Mouse (Mus musculus) C2C12 (cell line): ENCODE data around the gene Zfp318. TPM values are rescaled to one million over a fixed set of nuclear protein-coding genes. Genes with fewer than 3 reads are reported as not detected.

Experiments
- H3K27me3 ChIP-seq: one replicate; pipeline ENCODE4 v1.6.1; 2011; ENCODE audit not compliant: control insufficient read depth, insufficient read depth, insufficient read length
- H3K36me3 ChIP-seq: one replicate; pipeline ENCODE4 v1.6.1; 2011; ENCODE audit not compliant: control insufficient read depth, insufficient read depth
- H3K4me3 ChIP-seq: one replicate; pipeline ENCODE4 v1.5.1; 2011; ENCODE audit warnings: mild to moderate bottlenecking, control low read depth; ENCODE audit not compliant: poor library complexity, insufficient read depth, severe bottlenecking
- H3K79me2 ChIP-seq: one replicate; pipeline ENCODE4 v1.6.1; 2011; ENCODE audit not compliant: control insufficient read depth, insufficient read depth
- H3K79me3 ChIP-seq: one replicate; pipeline ENCODE4 v1.6.1; 2011; ENCODE audit warnings: low read depth, control low read depth
- H3ac ChIP-seq: one replicate; pipeline ENCODE3; 2011; ENCODE audit warnings: low read depth; ENCODE audit not compliant: control insufficient read depth, insufficient read length
- CEBPB ChIP-seq: IDR thresholded peaks from one replicate; pipeline ENCODE4 v1.6.1; 2011; ENCODE audit warnings: low read depth, mild to moderate bottlenecking, control low read depth, moderate library complexity
- CTCF ChIP-seq: IDR thresholded peaks from one replicate; pipeline ENCODE4 v1.5.1; 2011; ENCODE audit not compliant: control insufficient read depth, insufficient read depth, insufficient read length
- FOSL1 ChIP-seq: IDR thresholded peaks from one replicate; pipeline ENCODE4 v1.8.0; 2011; ENCODE audit warnings: mild to moderate bottlenecking, low read length; ENCODE audit not compliant: poor library complexity, insufficient read depth, severe bottlenecking
- MAX ChIP-seq: IDR thresholded peaks from one replicate; pipeline ENCODE4 v1.6.1; 2011; ENCODE audit warnings: mild to moderate bottlenecking, control low read depth
- MYOD1 ChIP-seq: IDR thresholded peaks from one replicate; pipeline ENCODE4 v1.6.1; 2011; ENCODE audit warnings: low read depth; ENCODE audit not compliant: control insufficient read depth, insufficient read length
- MYOG ChIP-seq: IDR thresholded peaks from one replicate; pipeline ENCODE4 v1.6.1; 2011; ENCODE audit not compliant: control insufficient read depth, insufficient read length; ENCODE audit errors: extremely low read depth
- USF1 ChIP-seq: IDR thresholded peaks from one replicate; pipeline ENCODE4 v1.6.1; 2011; ENCODE audit warnings: low read depth, mild to moderate bottlenecking, control low read depth, moderate library complexity
- polyA plus RNA-seq: library from polyadenylated mRNA; unstranded; fragments of >200 nt; fragmentation: generic; extraction: Trizol; gene quantifications from one replicate; pipeline ENCODE4 v1.2.1, GENCODE M21; 2012; ENCODE audit warnings: missing spikeins

Zfp318 gene
- polyA plus RNA-seq, 1 experiment, result 3.4 TPM

- Histone ChIP-seq H3K27me3 (no peaks in the 10 kb centered on the region), H3K4me3 (no peak overlapping the region), H3K36me3 (no peaks in the 10 kb centered on the region), H3K79me3 (no peaks in the 10 kb centered on the region), H3K79me2 (no peaks in the 10 kb centered on the region), H3ac (no peak overlapping the region)
- no peak for TF ChIP-seq MYOG
These were observed 36.2 kb downstream of the Zfp318 start for GRCm38 (mm10) chr17:46419717-46420116.

- H3K27me3 ChIP-seq, result peaks cover 17% of the 10 kb centered on the region
- H3ac ChIP-seq, result no peak overlapping the region
- no peaks in the 10 kb centered on the region for H3K79me2 ChIP-seq
- H3K36me3 ChIP-seq, result no peaks in the 10 kb centered on the region
- H3K79me3 ChIP-seq, result no peaks in the 10 kb centered on the region
- H3K4me3 ChIP-seq, result no peak overlapping the region
- no peak for TF ChIP-seq MYOG
- TF ChIP-seq FOSL1, result no peak
- TF ChIP-seq CTCF, result no peak
- TF ChIP-seq MAX, result no peak
- no peak for TF ChIP-seq CEBPB
- no peak for TF ChIP-seq USF1
- no peak for TF ChIP-seq MYOD1
These were observed 43.0 kb downstream of the Zfp318 start for GRCm38 (mm10) chr17:46426496-46426895.

GRCm38 (mm10) chr17:46428761-46429414, 45.4 kb downstream of the Zfp318 start, which contains the start of gene Crip3:
Gene Crip3, plus strand, starts transcription at chr17:46428926.
- no peaks in the 10 kb centered on the region for H3K36me3 ChIP-seq
- no peaks in the 10 kb centered on the region for H3K79me2 ChIP-seq
- no peaks in the 10 kb centered on the region for H3K79me3 ChIP-seq
- H3K4me3 ChIP-seq, result no peak within 1 kb of the TSS
- no peak within 1 kb of the TSS for H3ac ChIP-seq
- TF ChIP-seq CEBPB, result no peak
- no peak for TF ChIP-seq FOSL1
- no peak for TF ChIP-seq MYOD1
- no peak for TF ChIP-seq CTCF
- TF ChIP-seq MAX, result no peak
- TF ChIP-seq USF1, result no peak
- no peak for TF ChIP-seq MYOG
- peaks cover 27% of the 10 kb centered on the region for H3K27me3 ChIP-seq

- Histone ChIP-seq H3K27me3 (peaks cover 32% of the 10 kb centered on the region), H3K4me3 (no peak overlapping the region), H3K36me3 (no peaks in the 10 kb centered on the region), H3K79me3 (no peaks in the 10 kb centered on the region), H3ac (no peak overlapping the region), H3K79me2 (no peaks in the 10 kb centered on the region)
- TF ChIP-seq MYOD1 (no peak), CEBPB (no peak), USF1 (no peak), FOSL1 (no peak), MYOG (no peak), MAX (no peak), CTCF (no peak)
These were observed 50.1 kb downstream of the Zfp318 start for GRCm38 (mm10) chr17:46433627-46434026.

GRCm38 (mm10) chr17:46436672-46437366, 53.3 kb downstream of the Zfp318 start:
- no peak overlapping the region for H3K4me3 ChIP-seq
- no peaks in the 10 kb centered on the region for H3K79me3 ChIP-seq
- H3K36me3 ChIP-seq, result no peaks in the 10 kb centered on the region
- H3K79me2 ChIP-seq, result no peaks in the 10 kb centered on the region
- TF ChIP-seq CTCF, result peak; percentile 69
- TF ChIP-seq MAX, result no peak
- H3K27me3 ChIP-seq, result peaks cover 22% of the 10 kb centered on the region
- H3ac ChIP-seq, result no peak overlapping the region

GRCm38 (mm10) chr17:46438298-46438873, 54.9 kb downstream of the Zfp318 start, which contains the start of gene Slc22a7:
Gene Slc22a7, minus strand, starts transcription at chr17:46438457.
- no peak within 1 kb of the TSS for H3ac ChIP-seq
- no peaks in the 10 kb centered on the region for H3K79me2 ChIP-seq
- H3K27me3 ChIP-seq, result peaks cover 32% of the 10 kb centered on the region
- no peak within 1 kb of the TSS for H3K4me3 ChIP-seq
- no peak for TF ChIP-seq MYOG
- TF ChIP-seq MYOD1, result no peak
- no peak for TF ChIP-seq CTCF
- no peak for TF ChIP-seq CEBPB
- no peak for TF ChIP-seq USF1
- TF ChIP-seq FOSL1, result no peak
- TF ChIP-seq MAX, result no peak
- H3K79me3 ChIP-seq, result no peaks in the 10 kb centered on the region
- H3K36me3 ChIP-seq, result no peaks in the 10 kb centered on the region
